Mouse (Mus musculus) c-Kit-positive CD71-positive TER-119-negative erythroid progenitor cells, embryonic 14.5 days (primary cell): ENCODE data around the gene Zfp963.
A peak's percentile ranks its signal among the peaks of the same experiment; 100 is the strongest.

Experiments used
- DNase-seq: peaks from one replicate; pipeline ENCODE4 v3.0.0-alpha.2; 2013; ENCODE audit warnings: low read depth

The Zfp963 gene

DNA sequence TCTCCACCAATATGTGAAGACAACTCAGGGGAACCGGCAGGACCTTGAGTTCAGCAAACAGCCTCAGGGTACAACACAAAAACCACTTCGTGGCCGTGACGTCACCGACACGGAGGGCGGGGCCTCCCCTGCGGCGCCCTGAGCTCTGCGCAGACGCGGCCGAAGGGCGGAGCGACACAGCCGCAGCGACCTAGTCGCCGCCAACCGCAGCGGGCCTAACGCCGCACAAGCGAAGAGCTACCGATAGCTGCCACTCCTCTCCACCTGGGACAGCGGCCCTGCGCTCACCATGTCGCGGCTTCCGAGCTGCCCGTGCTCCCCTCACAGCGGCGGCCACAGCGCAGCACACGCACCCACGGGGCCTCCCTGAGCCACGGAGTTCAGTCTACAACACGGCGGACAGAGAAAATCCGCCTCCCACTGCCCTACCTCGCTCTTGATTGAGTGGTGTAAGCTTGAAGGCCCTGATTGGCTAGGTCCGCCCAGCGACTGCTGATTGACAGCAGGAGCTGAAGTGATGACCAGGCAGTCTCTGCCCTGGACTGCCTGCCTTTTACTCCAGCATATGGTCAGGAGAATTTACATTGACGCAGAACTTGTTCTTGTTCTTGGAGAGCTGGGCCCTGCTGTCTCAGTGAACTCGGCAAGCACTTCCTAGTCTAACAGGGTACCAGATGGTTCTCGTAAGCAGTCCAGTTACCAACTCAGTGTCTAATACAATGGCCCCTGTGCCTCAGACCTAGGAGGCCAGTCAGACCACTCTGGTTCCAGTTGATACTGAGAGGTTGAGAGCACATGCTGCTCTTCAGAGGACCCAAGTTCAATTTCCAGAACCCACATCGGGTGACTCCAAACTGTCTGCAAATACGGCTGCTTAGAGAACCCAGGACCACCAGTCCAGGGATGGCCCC, at the start of gene Zfp963:
Gene Zfp963, minus strand, starts transcription at position 427 of the 911 bp plus-strand sequence.
- DNase-seq, result peak; percentile 87

DNA sequence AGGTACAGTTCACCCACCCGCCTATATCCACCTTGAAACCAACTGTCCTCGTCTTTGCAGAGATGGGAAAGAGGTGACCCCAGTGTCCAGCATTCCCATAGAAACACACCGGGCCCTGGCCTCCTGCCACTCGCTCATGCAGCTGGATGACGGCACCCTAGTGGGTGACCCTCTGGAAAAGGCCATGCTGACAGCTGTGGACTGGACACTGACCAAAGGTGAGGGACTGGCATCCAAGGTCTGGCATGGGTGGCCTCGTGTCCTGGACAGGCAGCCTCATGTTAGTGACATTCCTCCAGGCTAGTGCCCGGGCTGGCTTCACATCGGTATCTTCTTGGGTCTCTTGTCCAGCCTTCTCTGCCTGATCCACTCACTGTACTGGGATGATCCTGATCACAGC, 49.5 kb upstream of the Zfp963 start:
- no peak for DNase-seq

DNA sequence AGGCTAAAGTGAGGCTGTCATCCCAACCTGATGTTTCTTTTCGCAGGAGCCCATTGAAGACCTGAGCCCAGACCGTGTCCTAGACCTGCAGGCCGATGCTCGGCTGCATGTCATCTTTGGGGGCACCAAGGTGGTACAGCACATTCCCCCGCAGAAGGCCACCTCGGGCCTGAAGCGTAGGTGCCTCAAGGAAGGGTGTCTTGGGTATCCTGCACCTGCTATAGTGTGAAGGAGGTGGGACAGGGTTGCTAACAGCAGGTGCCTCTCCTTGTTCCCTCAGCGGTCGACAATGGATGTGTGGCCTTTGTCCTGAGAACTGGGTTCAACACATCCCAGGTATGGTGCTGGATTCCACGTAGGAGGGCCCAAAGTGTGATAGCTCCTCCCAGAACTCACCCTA, 47.9 kb upstream of the Zfp963 start:
- DNase-seq, result no peak

DNA sequence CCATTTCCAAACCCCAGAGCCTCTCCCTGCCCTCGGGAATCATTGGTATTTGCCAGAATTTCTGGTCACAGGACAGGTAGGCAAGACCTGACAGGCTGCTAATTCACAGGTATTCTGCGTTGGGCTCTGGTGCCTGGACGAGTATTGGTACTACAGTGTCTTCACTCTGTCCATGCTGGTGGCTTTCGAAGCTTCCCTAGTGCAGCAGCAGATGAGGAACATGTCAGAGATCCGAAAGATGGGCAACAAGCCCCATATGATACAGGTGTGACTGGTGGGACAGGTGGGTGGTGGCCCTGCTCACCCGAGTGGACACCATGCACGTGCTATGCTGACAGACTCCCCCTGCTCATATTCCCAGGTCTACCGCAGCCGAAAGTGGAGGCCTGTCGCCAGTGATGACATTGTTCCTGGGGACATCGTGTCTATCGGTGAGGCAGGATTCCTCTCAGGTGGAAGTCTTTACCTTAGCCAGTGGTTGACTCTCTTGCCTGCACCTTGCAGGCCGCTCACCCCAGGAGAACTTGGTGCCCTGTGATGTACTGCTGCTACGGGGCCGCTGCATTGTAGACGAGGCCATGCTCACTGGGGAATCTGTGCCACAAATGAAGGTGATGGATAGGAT, 47.1 kb upstream of the Zfp963 start:
- DNase-seq, result no peak

DNA sequence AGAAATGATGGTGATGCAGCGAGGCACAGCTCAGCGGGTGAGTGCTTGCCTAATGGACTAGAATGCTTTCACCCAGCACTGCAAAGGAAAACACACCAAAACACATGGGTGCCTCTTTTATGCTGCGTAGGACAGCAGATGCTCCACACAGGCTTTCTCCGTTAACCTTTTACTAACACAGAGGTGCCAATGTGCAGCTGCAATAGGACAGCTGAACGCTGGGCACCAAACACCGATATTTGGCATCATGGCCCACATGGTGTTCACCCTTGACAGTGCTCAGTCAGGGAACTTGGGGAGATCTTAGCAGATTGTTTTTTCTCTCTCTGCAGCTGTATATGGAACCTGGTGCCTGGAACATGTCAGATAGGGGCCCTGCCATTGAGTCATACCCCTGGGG, 45.1 kb upstream of the Zfp963 start:
- DNase-seq, result no peak

DNA sequence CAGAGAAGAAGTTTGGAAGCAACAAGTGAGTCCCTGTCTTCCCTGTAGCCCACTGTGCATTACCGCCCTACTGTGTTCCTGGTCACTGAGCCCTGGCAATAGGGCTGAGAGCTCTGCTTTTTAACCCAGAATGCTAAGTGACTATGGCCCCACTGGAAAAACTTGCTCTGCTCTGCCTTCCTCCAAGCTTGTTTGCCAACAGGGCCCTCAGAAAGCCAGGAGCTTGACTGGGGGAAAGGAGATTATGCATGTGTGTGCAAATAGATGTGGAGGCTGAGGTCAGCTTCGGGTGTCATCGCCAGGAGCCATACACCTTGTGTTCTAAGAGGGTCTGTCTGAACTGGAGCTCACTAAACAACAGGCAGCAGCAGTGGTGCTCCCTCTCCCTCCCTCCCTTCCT, 44.3 kb upstream of the Zfp963 start:
- no peak for DNase-seq

DNA sequence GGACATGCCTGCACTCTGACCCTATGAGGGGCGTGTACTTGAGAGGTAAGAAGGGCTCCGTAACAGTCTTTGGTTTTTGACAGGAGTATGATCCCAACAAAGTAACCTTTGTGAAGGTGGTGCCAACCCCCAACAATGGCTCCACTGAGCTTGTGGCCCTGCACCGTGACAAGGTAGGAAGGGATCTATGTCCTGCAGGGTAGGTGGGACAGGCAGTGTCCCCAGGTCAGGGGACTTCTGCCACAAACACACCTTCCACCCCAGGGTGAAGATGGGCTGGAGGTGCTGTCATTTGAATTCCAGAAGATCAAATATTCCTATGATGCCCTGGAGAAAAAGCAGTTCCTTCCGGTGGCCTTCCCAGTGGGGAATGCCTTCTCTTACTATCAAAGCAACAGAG, 43.9 kb upstream of the Zfp963 start:
- DNase-seq, result no peak

DNA sequence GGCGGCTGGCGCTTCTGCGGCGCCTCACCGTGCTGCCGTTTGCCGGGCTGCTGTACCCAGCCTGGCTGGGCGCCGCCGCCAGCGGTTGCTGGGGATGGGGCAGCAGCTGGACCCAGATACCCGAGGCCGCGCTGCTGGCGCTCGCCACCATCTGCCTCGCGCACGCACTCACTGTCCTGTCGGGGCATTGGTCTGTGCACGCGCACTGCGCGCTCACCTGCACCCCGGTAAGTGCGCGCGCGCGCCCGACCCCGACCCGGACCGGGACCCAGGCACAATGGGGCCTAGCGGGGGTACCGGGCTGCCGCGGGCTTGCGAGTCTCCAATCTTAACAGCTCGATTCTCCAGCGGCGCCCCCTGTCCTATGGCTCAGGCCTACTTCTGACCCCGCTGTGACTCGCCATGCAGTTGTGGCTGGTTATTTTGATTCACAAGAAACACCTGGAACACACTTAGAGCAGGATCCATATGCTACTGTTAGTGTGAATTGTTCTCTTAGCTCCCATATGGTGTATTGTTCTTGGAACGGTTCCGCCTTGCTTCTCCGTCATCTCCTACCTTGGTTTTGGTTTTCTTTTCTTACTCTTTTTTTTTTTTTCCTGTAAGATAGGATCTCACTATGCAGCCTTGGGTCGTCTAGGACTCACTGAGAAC, 41.8 kb upstream of the Zfp963 start:
- no peak for DNase-seq

DNA sequence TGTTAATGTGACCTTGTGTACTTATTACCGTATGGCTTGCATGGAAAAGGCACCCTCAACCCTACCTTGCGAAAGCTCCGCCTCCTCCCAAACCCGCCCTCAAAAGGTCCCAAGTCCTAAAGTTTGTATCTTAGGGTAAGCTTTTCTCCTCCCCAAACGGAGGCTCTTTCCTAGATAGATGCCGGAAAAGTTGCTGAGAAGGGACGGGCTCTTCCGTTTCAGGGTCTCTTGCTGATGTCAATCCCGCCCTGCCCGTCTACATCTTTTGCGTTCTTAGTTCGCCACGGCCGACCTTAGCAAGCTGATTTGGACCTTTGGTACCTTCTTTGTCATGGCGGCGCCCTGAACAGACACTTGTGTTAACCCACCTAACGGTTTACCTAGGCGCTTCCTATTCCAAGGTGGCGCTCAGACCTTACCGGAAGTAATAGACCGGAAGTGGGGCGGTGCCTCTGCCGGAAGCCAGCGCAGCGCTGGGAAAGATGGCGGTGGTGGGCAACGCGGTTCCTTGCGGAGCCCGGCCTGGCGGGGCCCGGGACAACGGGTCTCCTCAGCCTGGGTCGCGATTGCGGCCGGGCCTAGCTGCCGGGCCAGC, 41.1 kb upstream of the Zfp963 start, which contains the start of the genes Atp13a1 and Zfp866:
Gene Atp13a1, plus strand, starts transcription at position 391 of the 595 bp plus-strand sequence.
Gene Zfp866, minus strand, starts transcription at position 406 of the 595 bp plus-strand sequence.
- DNase-seq, result peak; percentile 83

DNA sequence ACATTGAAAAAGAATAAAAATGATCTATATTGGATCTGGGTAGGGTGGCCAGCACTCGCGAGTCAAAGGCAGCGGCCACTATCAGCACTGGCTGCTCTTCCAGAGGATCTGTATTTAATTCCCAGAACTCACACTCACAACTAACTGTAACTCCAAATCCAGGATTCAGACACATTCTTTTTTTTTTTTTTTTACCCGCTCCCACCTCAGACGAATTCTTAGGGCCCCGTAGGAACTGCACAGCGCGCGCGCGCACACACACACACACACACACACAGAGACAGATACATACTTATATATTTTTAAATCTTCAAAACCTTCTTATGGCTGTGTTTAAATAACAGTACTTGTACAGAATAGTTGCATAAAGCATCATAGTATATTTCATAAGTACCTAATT, 40.6 kb upstream of the Zfp963 start:
- DNase-seq, result no peak

DNA sequence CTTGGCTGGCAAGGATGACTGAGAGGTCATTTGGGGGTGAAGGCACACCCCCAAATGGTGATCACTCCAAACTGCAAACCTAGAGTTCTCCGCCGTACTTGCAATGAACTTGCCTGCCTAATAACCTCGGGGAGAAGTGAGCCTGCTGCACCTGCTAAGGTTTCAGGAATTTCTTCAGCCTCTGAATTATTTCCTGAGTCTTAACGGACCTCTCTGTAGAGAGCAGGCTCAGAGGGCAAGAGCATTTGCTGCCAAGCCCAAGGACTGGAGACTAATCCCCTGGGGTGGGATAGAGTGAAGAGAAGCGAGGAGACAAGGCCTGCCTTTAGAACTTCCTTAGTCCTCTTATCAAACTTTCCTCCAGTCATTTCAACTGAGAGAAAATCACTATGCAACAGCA, 40.0 kb upstream of the Zfp963 start:
- DNase-seq, result no peak

DNA sequence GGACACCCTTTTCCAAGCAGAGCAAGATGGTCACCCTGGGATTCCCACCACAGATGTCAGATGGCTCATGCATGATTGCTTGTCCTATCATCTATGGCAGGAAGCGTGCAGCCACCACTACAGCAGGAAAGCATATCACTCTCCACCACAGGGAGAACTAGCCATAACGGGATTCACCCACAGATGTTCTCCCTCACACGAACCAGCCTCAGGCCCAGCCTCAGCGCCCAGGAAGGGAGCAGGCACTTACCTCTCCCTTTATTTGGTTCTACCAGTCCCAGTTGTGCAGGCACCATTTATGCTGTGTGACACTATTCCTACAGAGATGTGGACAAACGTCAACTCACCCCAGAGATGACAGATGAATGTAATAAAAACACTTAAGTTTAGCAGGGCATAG, 39.3 kb upstream of the Zfp963 start:
- no peak for DNase-seq

DNA sequence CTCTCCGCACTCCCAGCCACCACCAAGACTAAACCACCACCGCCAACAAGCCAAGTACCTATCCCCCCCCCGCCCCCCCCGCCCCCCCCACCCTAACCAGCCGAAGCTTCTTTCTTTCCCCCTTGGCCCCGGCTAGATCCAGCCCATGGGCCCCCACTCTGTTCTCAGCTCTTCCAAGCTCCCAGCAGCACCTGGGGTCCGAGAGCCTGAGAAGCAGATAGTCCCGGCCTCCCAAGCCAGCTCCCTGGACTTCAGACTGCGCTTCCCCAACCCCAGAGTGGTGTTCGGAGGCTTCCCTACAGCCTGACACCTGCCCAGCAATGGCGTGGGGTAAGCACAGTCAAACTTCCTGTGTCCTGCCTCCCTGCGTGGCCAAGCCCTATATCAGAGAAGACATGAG, 27.3 kb upstream of the Zfp963 start:
- no peak for DNase-seq

DNA sequence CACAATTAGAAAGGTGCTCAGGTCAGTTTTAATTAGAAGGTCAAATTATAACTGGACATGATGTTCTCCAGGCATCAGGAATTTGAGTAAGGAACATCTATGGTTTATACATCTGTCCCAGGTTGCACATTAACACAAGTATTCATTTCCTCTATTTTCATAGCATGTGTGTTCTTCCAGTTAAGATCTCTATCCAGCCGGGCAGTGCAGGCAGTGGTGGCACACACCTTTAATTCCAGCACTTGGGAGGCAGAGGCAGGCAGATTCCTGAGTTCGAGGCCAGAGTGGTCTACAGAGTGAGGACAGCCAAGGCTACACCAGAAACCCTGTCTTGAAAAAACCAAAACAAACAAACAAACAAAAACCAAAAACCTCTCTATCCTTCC, 25.4 kb upstream of the Zfp963 start:
- DNase-seq, result no peak

DNA sequence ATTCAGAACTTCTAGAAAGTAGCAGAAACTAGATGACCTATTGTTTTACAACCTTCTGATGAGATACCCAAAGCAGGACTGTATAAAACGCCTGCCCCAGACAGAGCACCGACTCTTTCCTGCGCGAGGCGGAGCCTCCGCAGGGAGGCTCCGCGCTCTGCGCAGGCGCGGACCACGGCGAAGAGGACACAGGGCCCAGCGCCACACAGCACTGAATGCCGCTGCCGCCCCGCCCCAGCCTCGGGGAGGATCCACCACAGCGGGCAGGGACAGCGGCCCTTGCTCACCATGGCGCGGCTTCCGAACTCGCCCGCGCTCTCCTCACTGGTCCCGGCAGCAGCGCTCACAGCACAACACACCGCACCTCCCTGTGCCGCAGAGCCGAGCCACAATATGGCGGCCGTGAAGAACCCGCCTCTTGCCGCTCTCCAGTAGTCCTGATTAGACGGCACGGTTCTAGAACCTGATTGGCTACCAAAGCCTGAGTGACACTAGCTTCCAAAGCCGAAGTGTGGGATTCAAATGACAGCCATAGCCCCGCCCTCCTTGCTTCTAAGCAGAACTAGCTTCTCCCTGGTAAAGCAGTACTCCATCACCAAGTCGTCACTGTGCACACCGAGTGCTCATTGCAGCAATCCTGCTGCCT, 24.9 kb upstream of the Zfp963 start, which contains the start of gene Gm20422:
Gene Gm20422, minus strand, starts transcription at position 384 of the 646 bp plus-strand sequence.
- DNase-seq, result peak; percentile 98

DNA sequence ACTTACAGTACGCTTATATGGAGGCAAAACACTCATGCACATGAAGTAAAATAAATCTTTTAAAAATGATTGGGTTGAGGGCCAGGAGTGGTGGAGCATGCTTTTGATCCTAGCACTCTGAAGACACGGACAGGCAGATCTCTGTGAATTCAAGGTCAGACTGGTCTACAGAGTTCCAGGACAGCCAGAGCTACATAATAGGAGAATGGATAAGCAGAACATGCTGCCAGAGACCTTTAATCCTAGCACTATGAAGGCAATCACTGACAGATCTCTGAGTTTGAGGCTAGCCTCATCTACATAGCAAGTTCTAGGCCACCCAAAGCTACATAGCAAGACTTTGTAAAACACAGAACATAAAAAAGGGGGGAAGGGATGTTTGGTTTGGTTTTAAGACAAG, 22.3 kb upstream of the Zfp963 start:
- DNase-seq, result no peak

DNA sequence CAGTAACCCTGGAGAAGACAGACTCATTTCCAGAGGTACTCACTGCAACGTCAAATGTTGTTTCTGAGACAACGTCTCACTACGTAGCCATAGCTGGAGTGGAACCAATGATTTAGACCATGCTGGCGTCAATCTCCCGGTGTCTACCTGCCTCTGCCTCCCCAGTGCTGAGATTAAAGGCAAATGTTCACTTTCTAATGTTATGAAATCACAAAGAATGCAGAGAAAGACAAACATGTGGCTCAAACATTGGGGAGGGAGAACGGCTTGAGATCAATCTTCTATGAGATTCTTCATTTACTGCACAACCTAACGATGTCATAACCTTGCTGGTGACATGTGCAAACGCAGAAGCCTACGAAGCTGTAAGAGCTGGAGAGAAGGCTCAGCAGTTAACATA, 21.5 kb upstream of the Zfp963 start:
- no peak for DNase-seq

DNA sequence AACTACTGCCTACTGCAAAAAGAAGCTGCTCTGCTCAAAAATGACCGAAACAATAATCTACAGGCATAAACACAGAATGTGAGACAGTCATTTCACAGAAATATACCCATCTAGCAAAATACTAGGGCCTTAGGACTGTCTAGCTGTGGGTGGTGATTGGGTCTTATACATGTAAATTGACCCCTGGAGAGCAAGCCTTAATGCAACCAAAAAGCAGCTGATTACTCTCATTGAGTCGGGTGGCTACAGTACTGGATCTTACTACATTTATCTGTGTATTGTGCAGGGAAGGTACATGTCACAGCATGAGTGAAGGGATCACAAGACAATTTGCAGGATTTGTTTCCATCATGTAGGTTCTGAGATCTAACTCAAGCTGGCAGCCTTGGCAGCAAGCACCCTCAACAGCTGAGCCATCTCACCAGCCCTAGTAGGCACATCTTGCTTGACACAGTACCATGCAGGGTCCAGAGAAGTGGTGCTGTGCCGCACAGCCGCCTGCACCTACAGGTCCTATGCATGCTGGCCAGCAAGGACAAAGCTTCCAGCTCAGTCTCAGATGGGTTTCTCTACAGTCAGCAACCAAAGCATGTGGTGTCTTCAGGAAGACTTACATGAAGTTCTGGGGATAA, 12.2 kb upstream of the Zfp963 start:
- DNase-seq, result no peak

DNA sequence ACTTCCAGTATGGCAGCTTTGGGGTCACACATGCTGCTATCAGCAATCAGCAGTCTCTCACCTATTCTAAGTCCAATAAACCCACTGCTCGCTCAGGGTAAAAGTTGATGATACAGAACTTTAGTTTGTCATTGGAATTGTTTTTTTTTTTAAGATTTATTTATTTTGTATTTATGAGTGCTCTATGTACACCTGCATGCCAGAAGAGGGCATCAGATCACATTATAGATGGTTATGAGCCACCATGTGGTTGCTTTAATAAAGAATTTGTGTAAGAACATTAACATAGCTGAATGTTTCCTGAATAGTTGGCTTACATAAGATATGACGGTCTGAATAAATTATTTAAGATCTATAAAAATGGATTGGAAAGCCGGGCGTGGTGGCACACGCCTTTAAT, 8.5 kb upstream of the Zfp963 start:
- no peak for DNase-seq

DNA sequence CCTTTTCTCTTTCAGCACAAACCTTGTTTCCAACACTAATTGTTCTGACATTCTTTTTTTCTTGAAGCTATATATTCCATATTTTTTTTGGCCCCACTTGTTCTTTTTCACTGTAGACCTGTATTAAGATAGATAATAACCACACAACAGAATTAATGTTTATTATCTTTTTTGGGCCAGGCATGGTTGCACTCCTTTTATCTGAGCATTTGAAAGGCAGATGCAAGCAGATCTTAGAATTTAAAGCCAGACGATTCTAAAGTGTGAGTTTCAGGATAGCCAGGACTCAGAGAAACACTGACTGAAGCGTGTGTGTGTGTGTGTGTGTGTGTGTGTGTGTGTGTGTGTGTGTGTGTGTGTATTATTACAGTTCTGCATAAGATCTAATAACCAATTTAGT, 2.7 kb upstream of the Zfp963 start:
- peak; percentile 45 for DNase-seq

DNA sequence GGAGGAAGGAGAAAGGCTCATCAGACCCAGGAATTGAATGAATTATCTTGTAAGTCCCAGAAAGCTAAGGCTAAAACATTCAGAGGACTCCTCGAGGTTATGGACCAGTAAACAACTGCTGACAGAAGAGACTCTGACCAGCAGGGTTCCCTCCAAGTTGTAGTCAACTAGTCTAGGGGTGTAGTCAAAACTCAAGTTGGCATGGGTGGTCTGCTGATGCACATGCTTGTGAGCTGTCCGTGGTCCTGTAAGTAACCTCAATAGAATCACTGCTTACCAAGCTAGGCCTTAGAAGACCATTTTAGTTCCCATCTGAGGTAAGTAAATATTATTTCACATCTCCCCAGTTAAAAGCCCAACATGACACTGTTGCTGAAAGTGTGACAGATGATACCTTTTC, 8.5 kb downstream of the Zfp963 start:
- no peak for DNase-seq
